Mouse (Mus musculus) embryonic facial prominence, embryonic 13.5 days (tissue): ENCODE measurements around the gene Mark3. TPM values are rescaled to one million over a fixed set of nuclear protein-coding genes. Genes with fewer than 3 reads are reported as not detected.

ENCODE experiments used
- ATAC-seq: fragments of 200-750 bp; cut with Nextera tagmentation; 2 replicates; pipeline ENCODE4 v1.8.0; 2017; ENCODE audit warnings: low read depth; ENCODE audit not compliant: insufficient number of reproducible peaks, insufficient read depth, low FRiP score, low TSS enrichment
- H3K27ac ChIP-seq: fragments of 300-500 bp; sonication (generic); 2 replicates; pipeline ENCODE4 v1.5.1; 2015; ENCODE audit warnings: moderate library complexity, mild to moderate bottlenecking, inconsistent platforms
- H3K27me3 ChIP-seq: fragments of 300-500 bp; sonication (generic); 2 replicates; pipeline ENCODE4 v1.6.1; 2015; ENCODE audit warnings: mild to moderate bottlenecking, inconsistent platforms
- H3K36me3 ChIP-seq: fragments of 300-500 bp; sonication (generic); 2 replicates; pipeline ENCODE4 v1.6.1; 2015; ENCODE audit warnings: mild to moderate bottlenecking, inconsistent platforms
- H3K4me1 ChIP-seq: fragments of 300-500 bp; sonication (generic); 2 replicates; pipeline ENCODE4 v1.6.1; 2015; ENCODE audit warnings: inconsistent platforms
- H3K4me2 ChIP-seq: fragments of 300-500 bp; sonication (generic); 2 replicates; pipeline ENCODE4 v1.6.1; 2015; ENCODE audit warnings: moderate library complexity, mild to moderate bottlenecking, inconsistent platforms
- H3K4me3 ChIP-seq: fragments of 300-500 bp; sonication (generic); 2 replicates; pipeline ENCODE4 v1.5.1; 2015; ENCODE audit warnings: mild to moderate bottlenecking, inconsistent platforms
- H3K9ac ChIP-seq: fragments of 300-500 bp; sonication (generic); 2 replicates; pipeline ENCODE4 v1.6.1; 2015; ENCODE audit warnings: mild to moderate bottlenecking, inconsistent platforms
- H3K9me3 ChIP-seq: fragments of 300-500 bp; sonication (generic); 2 replicates; pipeline ENCODE4 v1.6.1; 2016; ENCODE audit warnings: inconsistent platforms
- WGBS: fragments of 180-500 bp; shearing (Covaris S2); methylation state at CpG from one replicate; pipeline ENCODE4 v1.1.7; 2015; ENCODE audit warnings: mixed read lengths; 5-methylcytosine and 5-hydroxymethylcytosine counted together
- polyA plus RNA-seq: library from polyadenylated mRNA; unstranded; fragments of >200 nt; fragmentation: Nextera tagmentation; extraction: Ambion mirVana; gene quantifications from 2 replicates; pipeline ENCODE4 v1.2.1, GENCODE M21; 2015

Mark3 gene
- polyA plus RNA-seq: 49.4 and 52.0 TPM in 2 replicates

DNA sequence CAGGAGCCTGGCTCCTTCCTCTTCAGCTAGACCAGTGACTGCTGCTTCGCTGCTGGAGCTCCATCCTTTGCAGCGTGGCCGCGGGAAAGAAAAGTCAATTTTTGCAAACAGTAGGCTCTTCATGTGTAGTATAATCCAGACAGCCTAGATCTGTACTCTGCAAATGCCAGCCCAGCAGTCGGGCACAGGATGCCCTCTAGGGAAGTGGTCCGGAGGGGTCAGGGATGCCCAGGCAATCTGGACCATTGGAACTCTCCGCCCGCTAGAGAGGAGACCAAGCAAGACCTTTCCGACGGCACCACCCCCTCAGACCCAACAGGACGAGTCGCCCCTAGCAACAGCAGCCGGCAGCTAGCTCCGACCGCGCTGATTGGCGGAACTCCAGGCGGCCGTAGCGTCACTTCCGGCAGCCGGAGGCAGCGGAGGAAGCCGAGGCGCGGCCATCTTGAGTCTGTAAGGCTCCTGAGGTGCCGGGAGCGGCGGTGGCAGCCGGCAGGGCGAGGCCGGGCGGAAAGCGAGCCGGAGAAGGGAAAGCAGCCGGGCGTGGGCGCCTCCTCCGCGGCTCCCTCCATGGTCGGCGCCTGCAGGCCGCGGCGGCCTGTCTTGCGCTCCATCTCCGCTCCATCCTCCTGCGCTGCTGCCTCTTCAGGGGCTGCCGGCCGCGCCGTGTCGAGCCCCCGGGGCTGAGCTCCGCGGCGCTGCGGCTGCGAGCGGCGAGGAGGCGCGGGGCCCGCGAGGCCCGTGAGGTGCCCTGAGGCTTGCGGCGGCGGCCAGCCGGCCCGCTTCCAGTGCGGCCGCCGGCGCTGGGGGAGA is at the start of gene Mark3:
Gene Mark3, plus strand, starts transcription at position 450 of the 813 bp plus-strand sequence.
- Histone ChIP-seq H3K4me3 (peak within 1 kb of the TSS; percentile 100), H3K27ac (peak within 1 kb of the TSS; percentile 95), H3K9me3 (no peaks in the 10 kb centered on the region), H3K4me1 (peaks cover 23% of the 10 kb centered on the region), H3K4me2 (peak within 1 kb of the TSS; percentile 86), H3K9ac (peak within 1 kb of the TSS; percentile 99), H3K27me3 (no peaks in the 10 kb centered on the region), H3K36me3 (no peaks in the 10 kb centered on the region)
- WGBS: under 1% methylated on average over 72 of the region's 75 CpGs
- ATAC-seq: peak; percentile 93

DNA sequence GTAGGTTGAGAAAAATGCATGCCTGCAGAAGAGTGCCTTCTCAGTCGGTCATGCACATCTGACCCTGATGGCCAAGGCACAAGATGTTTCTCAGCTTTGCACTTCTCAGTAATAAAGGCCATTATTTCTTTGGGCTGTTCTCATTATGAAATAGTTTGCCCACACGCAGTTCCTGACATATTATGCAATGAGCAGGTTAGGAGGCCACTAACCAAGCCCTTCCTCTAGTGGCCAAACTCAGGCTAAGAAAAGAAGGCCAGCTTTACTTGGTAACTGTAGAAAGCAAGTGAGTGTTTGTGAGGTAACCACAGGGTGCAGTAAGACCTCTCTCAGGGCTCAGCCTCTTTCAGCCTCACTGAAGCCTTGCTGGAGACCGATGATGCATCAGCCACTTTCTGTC is 49.4 kb upstream of the Mark3 start:
- no peak for ATAC-seq

DNA sequence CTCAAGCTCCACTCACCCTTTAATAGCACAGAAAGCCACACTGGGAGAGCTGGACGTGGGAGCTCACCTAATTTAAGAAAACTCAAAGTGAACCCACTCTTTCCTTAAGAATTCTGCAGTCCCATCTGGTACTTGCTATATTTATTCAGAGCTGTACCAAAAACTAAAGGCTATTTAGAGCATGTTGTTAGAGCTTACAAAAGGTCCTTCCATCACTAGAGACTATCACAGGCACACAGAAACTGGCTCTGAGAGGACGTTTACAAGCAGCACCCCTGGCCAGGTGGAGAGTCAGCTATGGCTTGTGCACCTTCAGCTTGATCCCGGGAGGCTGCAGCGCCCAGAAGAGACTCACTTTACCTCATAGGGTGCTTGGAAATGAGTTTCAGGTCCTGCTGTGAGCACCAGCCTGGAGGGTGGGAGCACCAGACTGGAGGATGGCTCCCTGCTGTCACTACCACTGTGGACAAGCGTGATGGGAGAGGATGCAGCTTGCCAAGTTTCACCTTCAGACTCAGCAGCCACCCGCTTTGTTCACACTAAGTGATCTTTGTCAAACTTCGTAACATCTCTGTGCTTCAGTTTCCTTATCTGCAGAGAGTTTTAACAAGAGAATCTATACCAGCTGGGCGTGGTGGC is 46.6 kb upstream of the Mark3 start:
- WGBS: 58% methylated on average over 8 of the region's 8 CpGs
- ATAC-seq: no peak
- H3K36me3 ChIP-seq: no peaks in the 10 kb centered on the region

More for the DNA sequence above, 49.4 kb upstream of the Mark3 start:
- Histone ChIP-seq H3K27ac (no peak overlapping the region), H3K4me2 (no peak overlapping the region), H3K4me3 (no peak overlapping the region), H3K4me1 (no peaks in the 10 kb centered on the region), H3K27me3 (no peaks in the 10 kb centered on the region), H3K9ac (no peak overlapping the region), H3K9me3 (peaks cover 11% of the 10 kb centered on the region), H3K36me3 (no peaks in the 10 kb centered on the region)
- WGBS: 80% methylated on average over 3 of the region's 3 CpGs

DNA sequence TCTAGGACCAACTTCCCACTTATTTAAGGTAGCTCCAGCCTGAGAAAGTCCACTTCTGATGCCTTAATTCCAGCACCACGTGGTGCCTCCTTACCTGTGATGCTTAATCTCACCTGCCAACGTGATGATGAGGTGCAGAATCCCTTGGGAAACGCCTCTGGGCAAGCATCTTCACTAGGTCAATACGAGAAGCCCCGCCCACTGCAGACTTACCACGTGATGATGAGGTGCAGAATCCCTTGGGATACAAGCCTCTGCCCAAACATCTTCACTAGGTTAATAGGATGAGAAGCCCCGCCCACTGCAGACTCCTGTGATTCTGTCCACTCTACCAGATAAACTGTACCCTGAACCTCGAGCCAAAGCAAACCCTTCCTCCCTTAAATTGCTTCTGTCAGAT is 45.1 kb upstream of the Mark3 start:
- Histone ChIP-seq H3K9ac (no peak overlapping the region), H3K9me3 (no peaks in the 10 kb centered on the region), H3K36me3 (no peaks in the 10 kb centered on the region), H3K4me2 (no peak overlapping the region), H3K4me3 (no peak overlapping the region), H3K27me3 (no peaks in the 10 kb centered on the region), H3K4me1 (no peaks in the 10 kb centered on the region), H3K27ac (no peak overlapping the region)
- 22% methylated on average over 8 of the region's 8 CpGs for WGBS
- no peak for ATAC-seq

More for the DNA sequence above, 46.6 kb upstream of the Mark3 start:
- H3K4me3 ChIP-seq: no peak overlapping the region
- no peak overlapping the region for H3K27ac ChIP-seq
- H3K9me3 ChIP-seq: peaks cover 4% of the 10 kb centered on the region
- H3K9ac ChIP-seq: no peak overlapping the region
- no peaks in the 10 kb centered on the region for H3K4me1 ChIP-seq
- no peaks in the 10 kb centered on the region for H3K27me3 ChIP-seq
- H3K4me2 ChIP-seq: no peak overlapping the region

DNA sequence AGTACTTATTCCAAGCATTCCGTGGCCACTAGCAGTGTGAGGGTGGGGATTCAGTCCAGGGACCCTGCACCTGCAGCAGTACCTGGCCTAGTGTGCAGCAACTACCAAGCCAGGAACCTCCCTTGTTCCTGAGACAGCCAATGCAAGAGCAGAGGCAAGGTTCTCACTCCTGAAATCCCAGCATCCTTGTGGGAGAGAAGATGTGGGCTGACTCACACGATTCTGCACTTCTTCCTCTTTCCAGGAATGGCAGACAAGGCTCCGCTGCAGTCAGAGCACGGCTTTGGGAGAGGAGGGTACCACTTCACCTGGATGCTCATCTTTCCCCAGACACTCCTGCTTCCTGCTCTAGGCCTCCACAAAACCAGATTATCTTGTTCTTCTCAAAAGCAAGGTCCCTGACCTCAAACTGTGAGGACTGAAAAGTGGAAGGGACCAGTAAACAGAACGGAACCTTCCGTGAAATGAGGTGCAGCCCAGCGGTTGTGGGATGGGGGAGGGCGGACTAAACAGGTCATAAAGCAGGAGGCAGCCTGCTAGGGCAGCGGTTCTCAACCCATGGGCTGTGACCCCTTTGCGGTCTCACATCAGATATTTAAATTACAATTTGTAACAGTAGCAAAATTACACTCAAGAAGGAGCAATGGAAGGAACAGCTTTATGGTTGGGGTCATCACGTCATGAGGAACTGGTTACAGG is 41.1 kb upstream of the Mark3 start:
- no peaks in the 10 kb centered on the region for H3K36me3 ChIP-seq
- WGBS: 61% methylated on average over 11 of the region's 11 CpGs
- ATAC-seq: no peak
- H3K4me3 ChIP-seq: no peak overlapping the region
- no peaks in the 10 kb centered on the region for H3K9me3 ChIP-seq
- no peak overlapping the region for H3K27ac ChIP-seq
- no peaks in the 10 kb centered on the region for H3K27me3 ChIP-seq
- no peak overlapping the region for H3K4me2 ChIP-seq
- H3K4me1 ChIP-seq: peaks cover 10% of the 10 kb centered on the region
- H3K9ac ChIP-seq: no peak overlapping the region

DNA sequence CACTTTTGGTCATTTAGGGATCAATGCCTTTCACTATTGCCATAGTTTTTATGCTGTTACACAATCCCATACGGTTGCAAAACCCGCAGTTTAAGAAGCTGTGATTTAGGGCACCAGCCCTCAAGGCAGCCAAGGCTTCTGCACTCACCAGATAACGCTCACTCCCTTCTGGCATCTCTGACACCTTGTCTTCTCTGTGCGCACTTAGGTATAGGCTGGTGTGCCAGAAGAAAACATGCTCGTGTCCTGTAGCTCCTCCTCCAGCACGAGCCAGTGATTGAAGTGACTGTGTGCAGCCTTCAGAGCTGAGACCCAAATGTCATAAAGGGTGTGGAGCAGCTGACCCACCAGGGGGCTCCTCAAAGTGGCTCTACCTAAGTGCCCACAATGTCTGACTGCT is 39.0 kb upstream of the Mark3 start:
- Histone ChIP-seq H3K36me3 (peaks cover 13% of the 10 kb centered on the region), H3K4me1 (peaks cover 22% of the 10 kb centered on the region), H3K27me3 (no peaks in the 10 kb centered on the region), H3K4me2 (no peak overlapping the region), H3K27ac (no peak overlapping the region), H3K9me3 (no peaks in the 10 kb centered on the region), H3K4me3 (no peak overlapping the region), H3K9ac (0 out of 2 replicates have a peak overlapping the region, but pooled peaks have one; percentile 28)
- no peak for ATAC-seq
- 70% methylated on average over 6 of the region's 6 CpGs for WGBS

DNA sequence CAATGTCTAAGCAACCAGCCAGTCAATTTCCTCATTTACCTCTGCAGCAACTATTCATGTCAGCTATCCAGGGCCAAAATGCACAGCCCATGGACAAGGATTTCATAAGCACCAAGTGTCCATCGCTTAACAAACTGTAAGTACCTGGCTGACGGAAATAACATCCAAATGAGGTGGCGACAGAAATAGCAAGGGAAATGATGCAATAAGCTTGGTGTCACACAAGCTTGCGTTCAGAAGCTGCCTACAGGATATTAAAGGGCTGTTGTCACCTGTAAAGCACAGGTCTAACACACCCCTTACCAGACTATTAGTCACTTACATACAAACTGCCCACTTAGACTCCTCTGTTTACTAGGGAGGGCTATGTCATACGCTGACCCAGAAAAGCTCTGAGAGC is 38.6 kb upstream of the Mark3 start:
- Histone ChIP-seq H3K4me3 (no peak overlapping the region), H3K27ac (no peak overlapping the region), H3K36me3 (peaks cover 18% of the 10 kb centered on the region), H3K4me1 (peaks cover 27% of the 10 kb centered on the region), H3K9ac (0 out of 2 replicates have a peak overlapping the region, but pooled peaks have one; percentile 28), H3K9me3 (no peaks in the 10 kb centered on the region), H3K27me3 (no peaks in the 10 kb centered on the region), H3K4me2 (no peak overlapping the region)
- no peak for ATAC-seq
- 88% methylated on average over 5 of the region's 5 CpGs for WGBS

DNA sequence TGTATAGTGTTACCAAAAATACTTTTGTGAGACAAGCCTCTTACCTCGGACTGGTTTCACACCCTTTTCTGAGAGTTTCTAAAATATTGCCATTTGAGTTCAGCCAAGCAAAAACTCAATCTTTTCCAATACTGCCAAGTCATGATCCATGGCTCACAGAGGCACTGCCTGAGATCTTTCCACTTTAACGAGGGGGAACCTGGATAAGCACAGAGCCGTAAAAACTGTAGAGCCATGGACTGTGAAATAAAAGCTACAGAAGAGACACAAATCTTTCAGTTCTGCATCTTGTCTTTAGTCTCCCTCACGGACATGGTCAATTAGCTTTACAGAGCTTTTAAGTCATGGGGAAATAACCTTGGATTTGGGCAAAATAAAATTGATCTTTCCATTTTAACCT is 37.6 kb upstream of the Mark3 start:
- 50% methylated on average over 4 of the region's 4 CpGs for WGBS
- no peak for ATAC-seq
- H3K4me3 ChIP-seq: peak overlapping the region; percentile 96
- H3K36me3 ChIP-seq: peaks cover 27% of the 10 kb centered on the region
- peaks cover 30% of the 10 kb centered on the region for H3K4me1 ChIP-seq
- no peaks in the 10 kb centered on the region for H3K27me3 ChIP-seq
- H3K27ac ChIP-seq: no peak overlapping the region; the same call in 1 of the 2 replicates
- peak overlapping the region; percentile 84 for H3K4me2 ChIP-seq
- no peaks in the 10 kb centered on the region for H3K9me3 ChIP-seq
- H3K9ac ChIP-seq: peak overlapping the region; percentile 97

DNA sequence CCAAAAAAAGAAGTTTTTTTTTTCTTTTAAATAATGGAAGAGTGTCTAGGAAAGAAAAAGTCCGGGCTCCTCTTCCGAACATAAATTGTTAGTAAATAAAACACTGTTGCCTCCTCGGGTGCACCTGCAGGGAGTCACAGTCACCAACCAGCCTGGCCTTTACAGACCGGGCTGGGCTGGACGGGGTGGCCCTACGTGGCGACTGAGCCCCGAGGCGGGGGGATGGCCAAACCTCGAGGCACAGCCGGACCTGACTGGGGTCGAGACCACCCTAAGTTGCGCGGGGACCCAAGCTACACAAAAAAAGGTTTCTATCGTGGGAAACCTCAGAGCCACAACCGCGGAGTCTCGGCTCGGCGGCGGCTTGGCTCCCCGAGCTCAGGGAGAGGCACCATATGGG is 37.0 kb upstream of the Mark3 start:
- ATAC-seq: peak; percentile 23; the same call in 1 of the 2 replicates
- Histone ChIP-seq H3K4me2 (peak overlapping the region; percentile 84), H3K4me1 (peaks cover 30% of the 10 kb centered on the region), H3K36me3 (peaks cover 32% of the 10 kb centered on the region), H3K9ac (peak overlapping the region; percentile 97), H3K27me3 (no peaks in the 10 kb centered on the region), H3K9me3 (no peaks in the 10 kb centered on the region), H3K4me3 (peak overlapping the region; percentile 96), H3K27ac (peak overlapping the region; percentile 92)
- under 1% methylated on average over 22 of the region's 22 CpGs for WGBS

DNA sequence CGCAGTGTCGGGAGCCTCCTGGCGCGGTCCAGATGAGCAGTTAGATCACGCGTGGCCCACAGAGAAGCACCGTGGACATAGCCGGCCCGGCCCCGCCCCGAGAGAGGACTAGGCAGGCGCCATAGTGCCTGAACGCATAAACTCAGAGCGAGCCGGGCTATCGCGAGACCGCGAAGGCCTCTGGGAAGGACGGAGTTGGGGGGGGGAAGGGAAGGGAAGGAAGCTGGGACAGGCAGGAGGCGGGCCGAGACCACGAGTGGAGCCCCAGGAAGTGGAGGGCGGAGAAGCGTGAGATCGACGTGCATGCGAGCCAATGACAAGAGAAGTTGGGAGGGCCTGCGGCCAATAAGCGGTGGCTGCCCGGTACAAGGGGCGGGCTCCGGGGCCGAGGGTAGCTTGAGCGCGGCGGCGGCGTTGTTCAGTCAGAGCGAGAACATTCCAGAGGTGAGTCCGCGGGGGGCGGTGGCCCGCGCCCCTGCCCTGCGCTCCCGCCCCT is 36.5 kb upstream of the Mark3 start, which contains the start of gene Eif5:
Gene Eif5, plus strand, starts transcription at position 221 of the 496 bp plus-strand sequence.
- Histone ChIP-seq H3K4me2 (peak within 1 kb of the TSS; percentile 84), H3K27me3 (no peaks in the 10 kb centered on the region), H3K9me3 (no peaks in the 10 kb centered on the region), H3K9ac (peak within 1 kb of the TSS; percentile 98), H3K27ac (peak within 1 kb of the TSS; percentile 96), H3K4me1 (peaks cover 30% of the 10 kb centered on the region), H3K4me3 (peak within 1 kb of the TSS; percentile 96), H3K36me3 (peaks cover 38% of the 10 kb centered on the region)
- under 1% methylated on average over 43 of the region's 47 CpGs for WGBS
- peak; percentile 98 for ATAC-seq
